Mouse (Mus musculus): ENCODE measurements at regions not wholly inside any gene's neighbourhood (a gene's known extent, or its start where the extent isn't known, plus 50 kb on each side); places are given as distances from the start of the nearest gene placed in this dataset.

DNA sequence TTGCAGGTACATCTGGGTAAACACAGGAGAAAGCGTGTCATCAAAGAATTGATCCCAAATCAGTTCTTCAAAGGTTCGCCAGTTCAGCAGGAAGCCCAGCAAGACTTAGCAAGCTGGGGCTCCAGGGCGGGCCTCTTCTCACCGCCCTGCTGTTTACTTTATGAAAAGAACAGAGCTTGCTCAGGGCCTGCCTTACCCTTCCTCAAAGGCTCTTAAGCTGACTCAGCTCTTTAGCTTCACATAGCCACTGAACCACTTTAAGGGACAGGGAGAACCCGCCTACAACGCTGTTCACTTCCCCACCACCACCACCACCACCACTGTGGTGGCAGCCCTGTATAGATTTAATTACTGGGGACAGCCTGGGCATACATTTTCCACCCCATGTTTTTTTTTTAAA lies 148.5 kb downstream of the Clic5 start:
- ATAC-seq (ENCODE audit: insufficient read depth, low FRiP score) = peak; percentile 82; the same call in 1 of the 2 replicates
- H3K9ac ChIP-seq (ENCODE audit: low read length) = no peak overlapping the region
- no peaks in the 10 kb centered on the region for H3K27me3 ChIP-seq (ENCODE audit: control insufficient read depth, insufficient read depth, low read length)
- WGBS = 16% methylated on average over 6 of the region's 6 CpGs
- H3K9me3 ChIP-seq (replicated peaks; ENCODE audit: control insufficient read depth, low read length) = no peaks in the 10 kb centered on the region
- no peaks in the 10 kb centered on the region for H3K36me3 ChIP-seq (ENCODE audit: control insufficient read depth, insufficient read depth, low read length)
- H3K4me2 ChIP-seq (ENCODE audit: low read depth, low read length) = no peak overlapping the region
- peak overlapping the region; percentile 37; the same call in 1 of the 2 replicates for H3K27ac ChIP-seq (ENCODE audit: low read length)
- H3K4me1 ChIP-seq (ENCODE audit: control insufficient read depth, insufficient read depth, low read length) = no peaks in the 10 kb centered on the region
- no peak overlapping the region for H3K4me3 ChIP-seq (replicated peaks; ENCODE audit: low read length)

DNA sequence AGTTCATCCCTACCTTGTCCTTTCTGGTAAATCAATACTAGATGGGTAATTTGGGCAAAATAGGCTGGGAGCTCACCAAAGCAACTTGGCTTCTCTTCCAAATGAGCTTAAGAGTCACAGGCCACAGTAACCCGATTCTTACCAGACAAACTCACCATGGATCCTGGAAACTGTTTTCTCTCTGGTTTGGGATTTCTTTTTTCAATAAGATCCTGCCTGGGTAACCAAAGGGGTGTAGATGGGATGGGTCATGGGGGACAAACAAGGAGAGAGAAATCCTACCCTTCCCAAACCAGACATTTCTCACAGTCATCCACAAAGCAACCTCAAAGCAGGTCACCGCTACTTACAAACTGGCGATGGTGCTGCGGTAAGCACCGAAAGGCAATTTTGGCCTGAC lies 148.9 kb downstream of the Clic5 start:
- H3K9ac ChIP-seq (ENCODE audit: low read length) = no peak overlapping the region
- no peak overlapping the region for H3K4me2 ChIP-seq (ENCODE audit: low read depth, low read length)
- H3K4me3 ChIP-seq (replicated peaks; ENCODE audit: low read length) = no peak overlapping the region
- no peaks in the 10 kb centered on the region for H3K36me3 ChIP-seq (ENCODE audit: control insufficient read depth, insufficient read depth, low read length)
- no peak for ATAC-seq (ENCODE audit: insufficient read depth, low FRiP score)
- H3K27me3 ChIP-seq (ENCODE audit: control insufficient read depth, insufficient read depth, low read length) = no peaks in the 10 kb centered on the region
- peak overlapping the region; percentile 18; the same call in 1 of the 2 replicates for H3K27ac ChIP-seq (ENCODE audit: low read length)
- H3K4me1 ChIP-seq (ENCODE audit: control insufficient read depth, insufficient read depth, low read length) = no peaks in the 10 kb centered on the region
- H3K9me3 ChIP-seq (replicated peaks; ENCODE audit: control insufficient read depth, low read length) = no peaks in the 10 kb centered on the region
- WGBS = 93% methylated on average over 5 of the region's 5 CpGs

DNA sequence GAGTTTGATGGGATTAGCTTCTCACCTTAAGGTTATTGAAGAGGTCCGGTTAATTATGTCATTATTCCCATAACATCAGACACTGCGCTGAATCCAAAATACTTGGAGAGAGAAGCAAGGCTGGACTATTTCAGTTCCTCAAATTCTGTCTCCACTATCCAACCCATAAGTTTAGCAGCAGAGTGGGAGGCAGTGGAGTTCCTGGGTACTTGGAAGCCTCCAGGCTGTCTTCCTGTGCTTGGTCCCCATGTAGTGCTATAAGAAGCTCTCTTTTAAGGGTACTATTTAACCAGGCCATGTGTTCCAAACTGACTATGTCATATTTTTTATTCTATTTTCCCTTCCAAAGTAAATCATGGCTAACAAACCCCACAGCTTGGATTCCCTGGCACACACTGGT lies 156.2 kb downstream of the Clic5 start:
- no peak for ATAC-seq (ENCODE audit: insufficient read depth, low FRiP score)
- no peaks in the 10 kb centered on the region for H3K4me1 ChIP-seq (ENCODE audit: control insufficient read depth, insufficient read depth, low read length)
- no peaks in the 10 kb centered on the region for H3K27me3 ChIP-seq (ENCODE audit: control insufficient read depth, insufficient read depth, low read length)
- no peak overlapping the region for H3K4me3 ChIP-seq (replicated peaks; ENCODE audit: low read length)
- H3K4me2 ChIP-seq (ENCODE audit: low read depth, low read length) = no peak overlapping the region
- no peaks in the 10 kb centered on the region for H3K9me3 ChIP-seq (replicated peaks; ENCODE audit: control insufficient read depth, low read length)
- H3K36me3 ChIP-seq (ENCODE audit: control insufficient read depth, insufficient read depth, low read length) = no peaks in the 10 kb centered on the region
- H3K9ac ChIP-seq (ENCODE audit: low read length) = no peak overlapping the region
- WGBS = 87% methylated on average over 2 of the region's 2 CpGs
- no peak overlapping the region for H3K27ac ChIP-seq (ENCODE audit: low read length)

DNA sequence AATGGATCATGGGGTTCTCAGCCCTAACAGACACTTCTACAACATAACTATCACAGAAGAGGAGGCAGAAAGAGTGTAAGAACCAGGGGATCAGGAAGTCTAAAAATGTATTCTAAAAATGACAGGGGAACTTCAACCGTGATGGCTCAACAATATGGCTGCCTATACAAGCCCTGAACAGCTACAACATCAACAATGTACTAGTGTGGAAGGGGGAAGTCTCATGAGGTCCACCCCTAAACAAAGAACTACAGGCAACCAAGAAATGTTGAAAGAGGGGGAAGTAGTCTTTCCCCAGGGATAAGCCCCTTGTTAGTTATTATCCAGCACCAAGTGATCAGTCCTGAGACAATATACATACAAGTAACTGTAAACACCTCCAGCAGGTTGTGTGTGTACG lies 157.0 kb downstream of the Clic5 start:
- Histone ChIP-seq H3K9ac (ENCODE audit: low read length) (no peak overlapping the region), H3K36me3 (ENCODE audit: control insufficient read depth, insufficient read depth, low read length) (no peaks in the 10 kb centered on the region), H3K4me1 (ENCODE audit: control insufficient read depth, insufficient read depth, low read length) (no peaks in the 10 kb centered on the region), H3K27ac (ENCODE audit: low read length) (no peak overlapping the region), H3K9me3 (replicated peaks; ENCODE audit: control insufficient read depth, low read length) (no peaks in the 10 kb centered on the region), H3K4me2 (ENCODE audit: low read depth, low read length) (no peak overlapping the region), H3K27me3 (ENCODE audit: control insufficient read depth, insufficient read depth, low read length) (no peaks in the 10 kb centered on the region), H3K4me3 (replicated peaks; ENCODE audit: low read length) (no peak overlapping the region)
- WGBS = 80% methylated on average over 2 of the region's 2 CpGs
- no peak for ATAC-seq (ENCODE audit: insufficient read depth, low FRiP score)

DNA sequence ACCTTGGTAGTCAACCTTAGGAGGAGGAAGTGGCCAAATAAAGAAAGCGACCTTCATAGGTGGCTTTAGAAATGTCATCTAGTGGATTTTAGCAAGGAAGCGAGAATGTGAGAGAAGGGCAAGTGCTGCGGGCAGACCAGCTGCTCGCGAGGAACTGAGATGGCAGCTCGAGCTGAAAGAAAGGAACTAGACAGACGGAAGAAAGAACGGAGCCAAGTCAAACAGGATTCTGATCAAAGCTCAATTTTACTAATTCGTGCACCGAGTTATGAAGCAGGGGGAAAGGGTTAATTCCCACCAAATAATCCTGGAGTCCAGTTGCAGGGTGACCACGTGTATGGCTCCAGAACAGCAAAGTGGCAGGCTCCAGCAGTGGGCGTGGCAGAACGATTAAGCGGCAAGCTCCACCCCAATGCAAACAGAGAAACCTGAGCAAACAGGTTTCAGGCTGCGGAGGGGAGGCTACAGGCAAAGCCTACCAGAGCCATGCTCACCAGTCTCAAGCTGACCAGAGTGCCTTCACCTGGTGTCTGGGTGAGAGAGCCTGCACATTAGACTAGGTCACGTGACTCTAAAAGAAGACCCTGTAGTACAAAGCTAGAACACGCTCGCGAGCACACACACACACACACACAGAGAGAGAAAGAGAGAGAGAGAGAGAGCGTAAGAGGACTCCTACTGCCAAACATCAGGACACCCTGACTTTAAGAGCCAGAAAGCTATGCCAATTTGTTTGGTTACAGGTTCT lies 162.0 kb downstream of the Clic5 start:
- H3K27ac ChIP-seq (ENCODE audit: low read length) = peak overlapping the region; percentile 64
- no peak overlapping the region for H3K9ac ChIP-seq (ENCODE audit: low read length)
- H3K4me1 ChIP-seq (ENCODE audit: control insufficient read depth, insufficient read depth, low read length) = no peaks in the 10 kb centered on the region
- H3K9me3 ChIP-seq (replicated peaks; ENCODE audit: control insufficient read depth, low read length) = no peaks in the 10 kb centered on the region
- no peaks in the 10 kb centered on the region for H3K27me3 ChIP-seq (ENCODE audit: control insufficient read depth, insufficient read depth, low read length)
- ATAC-seq (ENCODE audit: insufficient read depth, low FRiP score) = peak; percentile 87
- WGBS = 32% methylated on average over 20 of the region's 20 CpGs
- peak overlapping the region; percentile 32 for H3K4me2 ChIP-seq (ENCODE audit: low read depth, low read length)
- no peak overlapping the region; the same call in 1 of the 2 replicates for H3K4me3 ChIP-seq (replicated peaks; ENCODE audit: low read length)
- H3K36me3 ChIP-seq (ENCODE audit: control insufficient read depth, insufficient read depth, low read length) = no peaks in the 10 kb centered on the region

DNA sequence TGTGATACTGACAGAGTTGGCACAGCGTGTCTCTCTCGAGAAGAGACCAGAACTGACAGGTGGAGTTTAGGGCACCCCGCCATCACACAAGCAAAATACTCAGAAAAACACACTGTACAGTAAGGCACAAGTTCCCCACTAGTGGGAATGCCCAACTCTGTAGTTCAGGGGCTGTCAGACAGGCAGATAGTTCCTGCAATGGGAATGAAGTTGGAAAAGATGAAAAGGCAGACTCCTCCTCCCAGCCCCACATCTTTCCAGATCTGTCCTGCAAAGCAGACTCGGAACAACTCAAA lies 162.5 kb downstream of the Clic5 start:
- Histone ChIP-seq H3K9me3 (replicated peaks; ENCODE audit: control insufficient read depth, low read length) (no peaks in the 10 kb centered on the region), H3K4me2 (ENCODE audit: low read depth, low read length) (peak overlapping the region; percentile 32; the same call in 1 of the 2 replicates), H3K9ac (ENCODE audit: low read length) (no peak overlapping the region), H3K4me3 (replicated peaks; ENCODE audit: low read length) (no peak overlapping the region), H3K4me1 (ENCODE audit: control insufficient read depth, insufficient read depth, low read length) (no peaks in the 10 kb centered on the region), H3K27ac (ENCODE audit: low read length) (peak overlapping the region; percentile 64), H3K27me3 (ENCODE audit: control insufficient read depth, insufficient read depth, low read length) (no peaks in the 10 kb centered on the region), H3K36me3 (ENCODE audit: control insufficient read depth, insufficient read depth, low read length) (no peaks in the 10 kb centered on the region)
- peak; percentile 26; the same call in 1 of the 2 replicates for ATAC-seq (ENCODE audit: insufficient read depth, low FRiP score)
- WGBS = 70% methylated on average over 4 of the region's 4 CpGs

DNA sequence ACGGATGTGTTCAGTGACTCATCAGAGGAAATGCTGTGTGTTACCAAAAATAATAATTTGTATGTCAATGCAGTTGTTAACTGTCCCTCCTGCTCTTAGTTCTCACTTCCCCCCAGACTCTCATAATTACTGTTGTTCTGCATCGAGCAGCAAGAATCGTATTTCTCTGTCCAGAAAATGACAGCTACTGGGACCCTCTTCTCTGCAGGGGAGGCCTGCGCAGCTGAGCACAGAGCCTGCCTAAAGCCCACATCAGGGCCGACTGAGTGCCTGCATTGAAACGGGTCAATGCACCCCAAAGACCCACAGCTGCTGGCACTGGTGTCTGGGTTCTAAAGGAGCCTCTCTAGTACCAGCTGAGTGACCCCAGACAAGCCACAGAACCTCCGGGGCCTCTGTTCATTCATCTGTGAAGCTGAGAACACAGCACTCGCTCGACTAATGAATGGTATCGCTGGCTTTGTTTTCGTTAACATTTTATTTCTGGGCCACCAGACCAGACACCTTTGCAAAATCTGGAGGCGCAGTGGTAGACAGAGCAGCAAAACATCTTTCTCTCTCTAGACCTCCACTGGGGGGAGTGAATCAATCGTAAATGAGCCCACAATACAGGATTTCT lies 163.2 kb downstream of the Clic5 start:
- Histone ChIP-seq H3K36me3 (ENCODE audit: control insufficient read depth, insufficient read depth, low read length) (no peaks in the 10 kb centered on the region), H3K4me1 (ENCODE audit: control insufficient read depth, insufficient read depth, low read length) (no peaks in the 10 kb centered on the region), H3K27ac (ENCODE audit: low read length) (no peak overlapping the region), H3K4me2 (ENCODE audit: low read depth, low read length) (no peak overlapping the region), H3K4me3 (replicated peaks; ENCODE audit: low read length) (no peak overlapping the region), H3K9me3 (replicated peaks; ENCODE audit: control insufficient read depth, low read length) (no peaks in the 10 kb centered on the region), H3K9ac (ENCODE audit: low read length) (no peak overlapping the region), H3K27me3 (ENCODE audit: control insufficient read depth, insufficient read depth, low read length) (no peaks in the 10 kb centered on the region)
- 76% methylated on average over 13 of the region's 13 CpGs for WGBS
- ATAC-seq (ENCODE audit: insufficient read depth, low FRiP score) = no peak

DNA sequence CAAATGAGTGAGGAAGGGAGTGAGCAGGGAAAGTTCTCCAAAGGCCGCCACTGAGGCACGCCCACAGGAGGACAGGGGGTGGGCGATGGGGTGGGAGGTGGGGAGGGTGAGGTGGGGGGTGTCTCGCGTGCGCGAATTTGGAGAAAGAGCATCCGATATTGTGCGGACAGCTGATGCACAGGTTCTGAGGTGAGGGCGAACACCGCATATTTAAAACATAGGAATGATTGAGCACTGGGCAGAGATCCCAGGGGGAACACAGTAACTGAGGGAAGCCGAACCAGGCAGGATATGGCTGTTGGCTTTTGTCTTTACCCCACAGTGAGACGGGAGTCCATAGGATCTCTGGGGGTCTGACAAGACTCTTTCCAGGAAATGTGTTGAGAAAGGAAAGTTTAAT lies 163.8 kb downstream of the Clic5 start:
- ATAC-seq (ENCODE audit: insufficient read depth, low FRiP score) = no peak
- Histone ChIP-seq H3K27me3 (ENCODE audit: control insufficient read depth, insufficient read depth, low read length) (no peaks in the 10 kb centered on the region), H3K4me2 (ENCODE audit: low read depth, low read length) (no peak overlapping the region), H3K27ac (ENCODE audit: low read length) (no peak overlapping the region), H3K4me3 (replicated peaks; ENCODE audit: low read length) (no peak overlapping the region), H3K9ac (ENCODE audit: low read length) (no peak overlapping the region), H3K36me3 (ENCODE audit: control insufficient read depth, insufficient read depth, low read length) (no peaks in the 10 kb centered on the region), H3K9me3 (replicated peaks; ENCODE audit: control insufficient read depth, low read length) (peaks cover 2% of the 10 kb centered on the region; the same call in 1 of the 2 replicates), H3K4me1 (ENCODE audit: control insufficient read depth, insufficient read depth, low read length) (no peaks in the 10 kb centered on the region)
- WGBS = 83% methylated on average over 13 of the region's 13 CpGs

DNA sequence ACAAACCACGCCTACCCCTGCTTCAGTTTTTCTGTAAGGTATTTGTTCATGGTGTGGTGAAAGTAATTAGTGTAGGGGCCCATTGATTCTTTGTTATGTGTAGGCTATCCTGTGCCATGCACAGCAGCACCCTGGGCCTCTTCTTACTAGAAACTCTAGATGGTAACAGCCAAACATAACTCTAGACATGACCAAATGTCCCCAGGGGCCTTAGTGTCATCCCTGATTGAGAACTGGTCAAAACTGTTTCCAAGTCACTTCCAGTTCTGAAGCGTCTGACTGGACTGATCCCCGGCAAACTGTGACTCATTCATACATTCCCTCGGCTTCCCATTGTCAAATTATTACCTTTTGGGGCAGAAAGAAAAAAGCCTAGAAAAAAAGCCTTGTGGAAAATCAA lies 174.7 kb downstream of the Clic5 start:
- ATAC-seq (ENCODE audit: insufficient read depth, low FRiP score) = no peak
- Histone ChIP-seq H3K4me2 (ENCODE audit: low read depth, low read length) (no peak overlapping the region), H3K9ac (ENCODE audit: low read length) (no peak overlapping the region), H3K27me3 (ENCODE audit: control insufficient read depth, insufficient read depth, low read length) (no peaks in the 10 kb centered on the region), H3K36me3 (ENCODE audit: control insufficient read depth, insufficient read depth, low read length) (no peaks in the 10 kb centered on the region), H3K4me3 (replicated peaks; ENCODE audit: low read length) (no peak overlapping the region), H3K4me1 (ENCODE audit: control insufficient read depth, insufficient read depth, low read length) (0 out of 2 replicates have a peak, but pooled peaks cover 3% of the 10 kb centered on the region), H3K9me3 (replicated peaks; ENCODE audit: control insufficient read depth, low read length) (no peaks in the 10 kb centered on the region), H3K27ac (ENCODE audit: low read length) (no peak overlapping the region)
- 72% methylated on average over 4 of the region's 4 CpGs for WGBS
